Mouse (Mus musculus) layer of hippocampus, adult 6 months (tissue): ENCODE measurements around the gene Alkbh7. TPM values are rescaled to one million over a fixed set of nuclear protein-coding genes. Genes with fewer than 3 reads are reported as not detected.

ENCODE experiments used
- long read RNA-seq, 2 experiments: library from polyadenylated mRNA; unstranded; transcript quantifications; one replicate each; pipeline ENCODE4 v2.0.0; 2019 to 2020
- polyA plus RNA-seq: library from polyadenylated mRNA; unstranded; fragments of <200 nt; fragmentation: Nextera tagmentation; gene quantifications from 2 replicates; pipeline ENCODE4 v1.2.3, GENCODE M21; 2021

Gene Alkbh7
- 58.9 and 60.0 TPM in 2 replicates for polyA plus RNA-seq
- long read RNA-seq, experiment 1, transcript Alkbh7-201 (4 exons, 917 nt) = major isoform, 47 of 48 reads
- long read RNA-seq, experiment 1, partial matches to known transcripts = 0 of 48 reads
- long read RNA-seq, experiment 1, other reads (novel, unspliced or antisense) = 0 of 48 reads
- long read RNA-seq, experiment 2, transcript Alkbh7-201 (4 exons, 917 nt) = major isoform, 8 of 8 reads
- long read RNA-seq, experiment 2, partial matches to known transcripts = 0 of 8 reads
- long read RNA-seq, experiment 2, other reads (novel, unspliced or antisense) = 0 of 8 reads

DNA sequence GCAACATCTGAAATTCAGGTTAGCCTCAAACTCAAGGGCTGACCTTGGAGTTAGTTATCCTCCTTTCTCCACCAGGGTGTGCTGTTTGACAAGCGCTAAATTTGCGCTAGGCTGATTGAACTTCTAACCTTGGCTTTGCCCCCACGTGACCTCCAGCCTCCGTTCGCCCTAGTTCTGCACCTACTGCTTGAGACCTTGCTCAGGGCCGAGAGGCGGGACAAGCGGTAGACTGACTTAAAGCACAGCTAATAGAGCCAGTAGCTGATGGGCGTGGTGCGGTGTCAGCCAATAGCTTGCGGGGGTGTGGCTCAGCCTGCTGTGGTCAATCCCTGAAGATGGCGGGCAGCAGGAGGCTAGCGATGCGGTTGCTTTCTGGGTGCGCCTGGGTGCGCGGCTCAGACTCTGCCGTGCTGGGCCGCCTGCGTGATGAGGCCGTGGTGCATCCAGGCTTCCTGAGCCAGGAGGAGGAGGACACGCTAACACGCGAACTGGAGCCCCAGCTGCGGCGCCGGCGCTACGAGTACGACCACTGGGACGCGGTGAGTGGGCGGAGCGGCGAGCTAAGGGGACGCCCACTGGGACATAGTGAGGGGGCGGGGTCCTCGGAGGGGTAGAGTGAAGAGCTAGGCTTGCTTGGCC lies at the start of gene Alkbh7:
Alkbh7 (plus strand) TSS at position 311 of the 639 bp plus-strand sequence.

DNA sequence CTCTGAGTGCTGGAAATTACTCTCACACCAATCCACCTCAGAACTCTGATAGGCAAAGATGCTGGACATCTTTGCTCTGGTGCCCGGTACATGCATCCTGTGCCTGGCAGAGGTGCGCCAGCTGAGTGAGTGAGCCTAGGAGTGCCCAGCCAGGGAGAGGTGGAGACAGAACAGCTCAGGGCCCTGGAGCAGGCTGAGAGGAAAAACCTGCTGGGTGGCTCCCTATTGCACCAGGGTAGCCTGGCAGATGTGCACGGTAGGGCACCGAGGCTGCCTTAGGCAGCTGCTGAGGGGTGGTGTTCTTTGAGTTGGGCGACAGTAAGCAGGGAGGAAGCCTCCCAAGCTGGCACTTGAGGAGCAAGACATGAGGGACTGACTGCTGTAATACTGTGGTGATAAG lies 15.1 kb upstream of the Alkbh7 start, which contains the start of gene Acer1:
Acer1 (minus strand) TSS at position 114 of the 400 bp plus-strand sequence.

DNA sequence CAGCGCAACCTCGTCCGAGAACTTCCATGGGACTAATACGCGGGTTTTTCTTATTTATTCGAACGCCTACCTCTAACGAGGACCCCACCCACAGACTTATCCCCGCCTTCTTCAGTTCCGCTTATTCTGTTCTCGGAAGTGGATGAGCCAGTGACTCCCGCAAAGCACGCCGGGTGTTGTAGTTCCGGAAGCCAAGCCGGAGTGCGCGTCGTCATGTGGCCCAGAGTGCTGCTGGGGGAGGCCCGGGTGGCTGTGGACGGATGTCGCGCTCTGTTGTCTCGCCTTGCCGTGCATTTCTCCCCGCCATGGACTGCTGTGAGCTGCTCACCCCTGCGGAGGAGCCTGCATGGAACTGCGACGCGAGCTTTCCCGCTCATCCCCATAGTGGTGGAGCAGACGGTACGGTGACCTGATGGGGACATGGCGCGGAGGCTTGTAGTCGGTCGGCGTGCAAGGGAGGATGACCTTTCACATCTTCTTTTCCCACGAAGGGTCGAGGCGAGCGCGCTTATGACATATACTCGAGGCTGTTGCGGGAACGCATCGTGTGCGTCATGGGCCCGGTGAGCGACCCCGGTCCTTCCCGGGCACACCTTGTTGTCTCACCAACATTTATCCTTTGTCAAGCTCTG lies 6.9 kb upstream of the Alkbh7 start, which contains the start of gene Clpp:
Clpp (plus strand) TSS at position 191 of the 632 bp plus-strand sequence.

DNA sequence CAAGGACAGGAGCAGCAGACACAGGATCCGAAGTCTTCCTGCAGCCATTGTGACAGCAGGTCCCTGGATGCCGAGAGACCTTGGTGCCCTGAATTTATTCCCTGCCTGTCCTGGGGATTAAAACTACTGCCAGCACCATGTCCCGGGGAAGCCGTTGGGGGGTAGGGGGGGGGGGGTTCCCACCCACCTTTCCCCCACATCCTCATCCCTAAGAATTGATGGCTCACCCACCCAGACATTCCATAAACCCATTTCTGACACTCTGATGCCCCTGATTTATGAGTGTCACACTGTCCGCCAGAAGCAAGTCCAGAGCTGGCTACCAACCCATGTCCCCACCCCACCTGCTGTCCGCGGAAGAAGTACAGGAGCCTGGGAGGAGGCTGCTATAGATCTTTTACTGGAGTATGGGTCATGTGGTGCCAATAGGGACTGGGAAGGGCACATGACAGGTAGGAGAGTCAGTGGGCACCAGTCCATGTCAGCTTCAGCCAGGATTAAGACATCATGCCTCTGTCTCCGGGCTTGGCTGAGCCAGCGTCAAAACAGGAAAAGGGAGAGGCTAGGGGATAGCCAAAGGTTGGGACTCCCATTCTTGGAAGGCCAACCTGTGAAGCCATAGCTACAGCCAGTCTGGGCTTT lies 3.0 kb downstream of the Alkbh7 start, which contains the start of gene Pspn:
Pspn (minus strand) TSS at position 51 of the 642 bp plus-strand sequence.

DNA sequence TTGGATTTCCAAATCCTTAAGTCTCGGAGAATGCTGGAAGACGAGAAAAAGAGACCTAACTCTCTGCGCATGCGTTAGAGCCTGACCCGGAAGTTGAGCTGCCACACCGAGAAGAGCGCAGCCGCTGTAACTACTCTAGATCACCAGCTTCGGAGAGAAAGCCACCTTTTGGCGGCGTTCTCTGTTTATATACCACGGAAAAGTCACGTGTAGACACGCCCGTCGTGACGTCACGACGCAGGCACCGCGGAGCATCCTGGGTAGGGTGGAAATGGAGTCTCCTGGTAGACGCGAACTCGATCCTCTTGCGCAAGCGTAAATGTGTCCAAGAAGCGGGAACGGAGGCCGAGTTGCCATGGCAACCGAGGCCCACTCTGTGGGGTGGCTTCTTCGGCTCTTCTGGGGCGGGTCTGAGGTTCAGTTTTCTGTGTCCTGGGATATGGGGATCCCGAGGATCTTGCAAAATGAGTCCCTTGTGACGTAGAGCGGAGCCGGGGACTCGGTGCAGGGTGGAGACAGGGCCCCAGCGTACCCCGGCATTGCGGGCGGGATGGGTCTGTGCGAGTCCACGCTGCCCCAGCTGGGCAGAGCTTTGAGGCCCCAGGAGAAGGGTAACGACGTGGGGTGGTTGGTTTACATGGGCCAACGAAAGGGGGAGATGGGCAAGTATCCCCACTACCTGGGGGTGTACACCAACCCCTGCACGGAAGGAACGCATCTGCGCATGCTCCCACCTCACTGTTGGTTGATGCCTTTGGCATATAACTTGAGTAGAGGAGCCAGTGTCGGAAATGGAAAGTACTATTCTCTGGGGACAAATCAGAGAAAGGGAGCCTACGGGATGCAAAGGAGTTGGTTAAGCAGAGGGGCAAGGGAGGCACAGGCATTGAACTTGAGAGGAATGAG lies 14.3 kb downstream of the Alkbh7 start, which contains the start of the genes Gtf2f1 and Gm17949:
Gtf2f1 (minus strand) TSS at position 53 of the 906 bp plus-strand sequence.
Gm17949 (plus strand) TSS at position 234 of the 906 bp plus-strand sequence.

GRCm38 (mm10) chr17:57030931-57031660 lies 34.0 kb downstream of the Alkbh7 start, which contains the start of gene Khsrp:
Khsrp (minus strand) TSS chr17:57031522.

GRCm38 (mm10) chr17:57041554-57041953 lies 44.4 kb downstream of the Alkbh7 start, which contains the start of gene Slc25a41:
Slc25a41 (minus strand) TSS chr17:57041654.

Other genes with a start within 250 kb of the Alkbh7 start
- 4.1 and 4.4 TPM in 2 replicates for gene Nrtn, start 239.8 kb upstream of the Alkbh7 start, polyA plus RNA-seq
- gene Dus3l, start 232.6 kb upstream of the Alkbh7 start, polyA plus RNA-seq = 22.2 and 22.6 TPM in 2 replicates
- gene Prr22, start 227.1 kb upstream of the Alkbh7 start, polyA plus RNA-seq = 0.14 TPM in 1 of 2 replicates, not detected in the other
- gene Rfx2, start 166.3 kb upstream of the Alkbh7 start, polyA plus RNA-seq = 1.8 and 2.1 TPM in 2 replicates
- gene Acsbg2, start 122.9 kb upstream of the Alkbh7 start, polyA plus RNA-seq = not detected in 2 replicates
- 0.15 and 0.34 TPM in 2 replicates for gene 1700061G19Rik, start 121.9 kb upstream of the Alkbh7 start, polyA plus RNA-seq
- gene Mllt1, start 61.9 kb upstream of the Alkbh7 start, polyA plus RNA-seq = 7.0 and 7.7 TPM in 2 replicates
- not detected in 2 replicates for gene Acer1, start 15.2 kb upstream of the Alkbh7 start, polyA plus RNA-seq
- gene Clpp, start 7.0 kb upstream of the Alkbh7 start, polyA plus RNA-seq = 228 and 229 TPM in 2 replicates
- gene Pspn, start 2.7 kb downstream of the Alkbh7 start, polyA plus RNA-seq = not detected in 2 replicates
- 70.4 and 72.9 TPM in 2 replicates for gene Gtf2f1, start 13.9 kb downstream of the Alkbh7 start, polyA plus RNA-seq
- gene Gm17949, start 14.1 kb downstream of the Alkbh7 start, polyA plus RNA-seq = 0.15 TPM in 1 of 2 replicates, not detected in the other
- gene Khsrp, start 34.2 kb downstream of the Alkbh7 start, polyA plus RNA-seq = 3.2 and 3.4 TPM in 2 replicates
- not detected in 2 replicates for gene Slc25a41, start 44.3 kb downstream of the Alkbh7 start, polyA plus RNA-seq
- 1.5 and 8.4 TPM in 2 replicates for gene Crb3, start 61.8 kb downstream of the Alkbh7 start, polyA plus RNA-seq
- gene Slc25a23, start 62.5 kb downstream of the Alkbh7 start, polyA plus RNA-seq = 37.6 and 49.0 TPM in 2 replicates
- gene Dennd1c, start 81.2 kb downstream of the Alkbh7 start, polyA plus RNA-seq = 0.68 and 1.0 TPM in 2 replicates
- gene Tubb4a, start 90.4 kb downstream of the Alkbh7 start, polyA plus RNA-seq = 597 and 759 TPM in 2 replicates
- 0.63 and 1.1 TPM in 2 replicates for gene Tnfsf9, start 108.0 kb downstream of the Alkbh7 start, polyA plus RNA-seq
- gene Cd70, start 152.4 kb downstream of the Alkbh7 start, polyA plus RNA-seq = 0.46 and 0.78 TPM in 2 replicates
- not detected in 2 replicates for gene Tnfsf14, start 196.8 kb downstream of the Alkbh7 start, polyA plus RNA-seq
- 0.72 and 1.1 TPM in 2 replicates for gene C3, start 230.8 kb downstream of the Alkbh7 start, polyA plus RNA-seq